Mouse (Mus musculus): Measurements from ENCODE around the gene Mrpl30. TPM values are rescaled to one million over a fixed set of nuclear protein-coding genes. Genes with fewer than 3 reads are reported as not detected.

The Mrpl30 gene
- total RNA-seq, 2 experiments from 2014 or later, result 339 to 374 TPM

- no peak for DNase-seq
Observed at GRCm38 (mm10) chr1:37899816-37900215, 9.5 kb downstream of the Mrpl30 start.

- DNase-seq, result no peak
Observed at GRCm38 (mm10) chr1:37900288-37900687, 10.0 kb downstream of the Mrpl30 start.

GRCm38 (mm10) chr1:37903178-37903577, 12.9 kb downstream of the Mrpl30 start:
- DNase-seq, result peak; percentile 52

GRCm38 (mm10) chr1:37912751-37913150, 22.5 kb downstream of the Mrpl30 start:
- DNase-seq, result no peak

- no peak for DNase-seq
Observed at GRCm38 (mm10) chr1:37916393-37916792, 26.1 kb downstream of the Mrpl30 start, which contains the start of gene Lyg2. Lyg2 (minus strand) TSS chr1:37916493.

- DNase-seq, result no peak
Observed at GRCm38 (mm10) chr1:37917666-37918065, 27.4 kb downstream of the Mrpl30 start.

GRCm38 (mm10) chr1:37918096-37918495, 27.8 kb downstream of the Mrpl30 start:
- DNase-seq, result no peak

GRCm38 (mm10) chr1:37922536-37922935, 32.3 kb downstream of the Mrpl30 start:
- DNase-seq, result no peak

- DNase-seq, result no peak
Observed at GRCm38 (mm10) chr1:37925971-37926370, 35.7 kb downstream of the Mrpl30 start.

GRCm38 (mm10) chr1:37931806-37932205, 41.5 kb downstream of the Mrpl30 start:
- peak; percentile 71 for DNase-seq

Other genes with a start within 250 kb of the Mrpl30 start
- gene 2010300C02Rik, start 170.4 kb upstream of the Mrpl30 start, total RNA-seq (2021), result 1 to 10 TPM; 2.9 TPM
- gene Tsga10, start 24.0 kb upstream of the Mrpl30 start, total RNA-seq (2021), result 1 to 10 TPM; 3.9 to 4.7 TPM
- 10 to 100 TPM; 17.8 to 22.2 TPM for gene Lipt1, start 18.7 kb upstream of the Mrpl30 start, total RNA-seq (2021)
- 10 to 100 TPM; 11.1 to 14.8 TPM for gene Mitd1, start 66 bp upstream of the Mrpl30 start, total RNA-seq (2021)
- not detected for gene Lyg2, start 26.0 kb downstream of the Mrpl30 start, total RNA-seq (2021)
- not detected for gene Lyg1, start 67.3 kb downstream of the Mrpl30 start, total RNA-seq (2021)
- gene Txndc9, start 107.4 kb downstream of the Mrpl30 start, total RNA-seq (2021), result 10 to 100 TPM; 71.0 to 72.7 TPM
- gene Eif5b, start 107.5 kb downstream of the Mrpl30 start, total RNA-seq (2021), result 10 to 100 TPM; 35.5 to 38.2 TPM
- 10 to 100 TPM; 25.4 to 29.8 TPM for gene Rev1, start 239.3 kb downstream of the Mrpl30 start, total RNA-seq (2021)

All from adrenal gland, postnatal 10 days (tissue).